Mouse (Mus musculus) cerebellum, adult 9-10 months (tissue): ENCODE measurements at regions not wholly inside any gene's neighbourhood (a gene's known extent, or its start where the extent isn't known, plus 50 kb on each side); places are given as distances from the start of the nearest gene placed in this dataset.

Experiments used
- DNase-seq: peaks from one replicate; pipeline ENCODE4 v3.0.0; 2022

GRCm38 (mm10) chr5:18080761-18081160 is 118.4 kb downstream of the Gnat3 start:
- no peak for DNase-seq

GRCm38 (mm10) chr5:18082219-18082618 is 119.9 kb downstream of the Gnat3 start:
- DNase-seq: no peak

GRCm38 (mm10) chr5:18083789-18084188 is 121.4 kb downstream of the Gnat3 start:
- DNase-seq: no peak

GRCm38 (mm10) chr5:18085456-18085855 is 123.1 kb downstream of the Gnat3 start:
- no peak for DNase-seq

GRCm38 (mm10) chr5:18087919-18088445 is 125.6 kb downstream of the Gnat3 start:
- peak; percentile 77 for DNase-seq

GRCm38 (mm10) chr5:18089956-18090355 is 127.6 kb downstream of the Gnat3 start:
- no peak for DNase-seq

GRCm38 (mm10) chr5:18114905-18115689 is 152.7 kb downstream of the Gnat3 start:
- no peak for DNase-seq

GRCm38 (mm10) chr5:18135794-18136678 is 173.7 kb downstream of the Gnat3 start:
- DNase-seq: no peak

- peak; percentile 1 for DNase-seq
These were observed 175.2 kb downstream of the Gnat3 start for GRCm38 (mm10) chr5:18137450-18138061.

GRCm38 (mm10) chr5:18152241-18152640 is 189.9 kb downstream of the Gnat3 start:
- DNase-seq: no peak

- DNase-seq: no peak
These were observed 191.4 kb downstream of the Gnat3 start for GRCm38 (mm10) chr5:18153703-18154102.

GRCm38 (mm10) chr5:18163515-18163914 is 196.6 kb downstream of the Gnai1 start:
- DNase-seq: no peak

- no peak for DNase-seq
These were observed 182.3 kb downstream of the Gnai1 start for GRCm38 (mm10) chr5:18177810-18178209.

GRCm38 (mm10) chr5:18211395-18212057 is 148.6 kb downstream of the Gnai1 start:
- no peak for DNase-seq
